Mouse (Mus musculus) ES-E14 (cell line): ENCODE results near the gene Dst.

ENCODE experiments used
- CHD2 ChIP-seq: IDR thresholded peaks from 2 replicates; pipeline ENCODE4 v1.6.1; 2014; ENCODE audit warnings: mild to moderate bottlenecking, low read depth, low read length, inconsistent platforms
- ZNF384 ChIP-seq: IDR thresholded peaks from 2 replicates; pipeline ENCODE4 v1.6.1; 2012; ENCODE audit warnings: low read depth, low read length, inconsistent platforms

DNA sequence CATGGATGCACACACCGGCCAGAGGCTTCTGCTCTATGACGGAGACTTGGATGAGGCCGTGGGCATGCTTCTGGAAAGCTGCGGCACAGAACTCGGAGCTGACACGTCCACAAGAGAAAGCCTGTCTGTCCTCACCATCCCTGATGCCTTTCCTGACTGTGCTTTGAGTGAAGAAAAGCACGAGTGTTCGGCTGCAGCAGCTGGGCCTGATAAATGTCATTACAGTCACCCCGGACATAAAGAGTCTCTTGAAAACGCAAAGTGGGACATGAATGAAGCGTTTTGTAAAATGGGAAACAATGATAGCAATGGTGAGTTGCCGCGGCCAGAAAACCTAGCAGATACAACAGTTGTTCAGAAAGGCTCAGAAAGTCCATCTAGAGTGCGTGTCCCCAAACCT lies 281.3 kb downstream of the Dst start:
- TF ChIP-seq CHD2 (no peak), ZNF384 (no peak)
